9 mouse cellular contexts compared by ENCODE assay signal in genomic region chr5:75596211-75596610, GRCm38 (mm10). TPM values are rescaled to one million over a fixed set of nuclear protein-coding genes. Genes with fewer than 3 reads are reported as not detected.
DNase-seq lines count a peak whose midpoint lies in the region; ATAC-seq and TF ChIP-seq lines count a peak whose summit lies in the region.
"Had no signal": no experiment of that assay in that cellular context is flagged by ENCODE, and none has a peak within 500 bp of the region (broad histone marks: within the 10 kb centered on the region; RNA-seq: fewer than 3 reads in every experiment).

No protein-coding gene starts in this region.

- peak; percentile 21; the same call in 1 of the 2 replicates for ATAC-seq in liver, postnatal 0 days
- no peak for ATAC-seq in liver, embryonic 11.5 days (replicated peaks; ENCODE audit: low FRiP score)
- peak; percentile 31; the same call in 1 of the 2 replicates for ATAC-seq in heart, embryonic 14.5 days (ENCODE audit: insufficient number of reproducible peaks, insufficient read depth, low FRiP score, low read depth)

- no peak overlapping the region for H3K9ac ChIP-seq in liver, postnatal 0 days (replicated peaks)
- no peak overlapping the region for H3K9ac ChIP-seq in liver, embryonic 11.5 days (ENCODE audit: low read depth, low read length)
- peak overlapping the region; percentile 38; the same call in 1 of the 2 replicates for H3K9ac ChIP-seq in heart, embryonic 14.5 days (ENCODE audit: low read length)

- H3K9me3 ChIP-seq in liver, postnatal 0 days (ENCODE audit: low read length): no peaks in the 10 kb centered on the region
- H3K9me3 ChIP-seq in liver, embryonic 11.5 days (ENCODE audit: control insufficient read depth, low read length): no peaks in the 10 kb centered on the region
- no peaks in the 10 kb centered on the region for H3K9me3 ChIP-seq in heart, embryonic 14.5 days (ENCODE audit: control insufficient read depth, low read length)

- no peaks in the 10 kb centered on the region for H3K27me3 ChIP-seq in liver, postnatal 0 days (ENCODE audit: insufficient read depth, low read length)
- H3K27me3 ChIP-seq in liver, embryonic 11.5 days (replicated peaks; ENCODE audit: control insufficient read depth, insufficient read depth, low read length): no peaks in the 10 kb centered on the region
- H3K27me3 ChIP-seq in heart, embryonic 14.5 days (ENCODE audit: control insufficient read depth, insufficient read depth, low read length): no peaks in the 10 kb centered on the region

- no peak for TF ChIP-seq CTCF in liver, postnatal 0 days (IDR thresholded peaks at IDR 0.05; ENCODE audit: low read depth)

- no peaks in the 10 kb centered on the region for H3K36me3 ChIP-seq in liver, postnatal 0 days (replicated peaks; ENCODE audit: insufficient read depth, low read length)
- no peaks in the 10 kb centered on the region for H3K36me3 ChIP-seq in liver, embryonic 11.5 days (ENCODE audit: control insufficient read depth, insufficient read depth, low read length)
- no peaks in the 10 kb centered on the region for H3K36me3 ChIP-seq in heart, embryonic 14.5 days (ENCODE audit: control insufficient read depth, insufficient read depth, low read length)

- DNase-seq in liver, postnatal 0 days: no peak
- no peak for DNase-seq in liver, embryonic 11.5 days (ENCODE audit: low spot score)
- peak; percentile 37 to 68 for DNase-seq in kidney, postnatal 36 days
- DNase-seq in testis, postnatal 10 days (ENCODE audit: low spot score): peak; percentile 47
- DNase-seq in urinary bladder, adult 18-20 months (ENCODE audit: low spot score in 2 of 2): no peak
- no peak for DNase-seq in right cerebral cortex, postnatal 4 days
- DNase-seq in left cerebral cortex, adult 11 months (ENCODE audit: low spot score): no peak
- DNase-seq: left cerebral cortex, postnatal 4 days had no signal

- H3K4me3 ChIP-seq in liver, postnatal 0 days (ENCODE audit: low read depth, low read length): no peak overlapping the region
- no peak overlapping the region for H3K4me3 ChIP-seq in liver, embryonic 11.5 days (ENCODE audit: low read depth, low read length)
- H3K4me3 ChIP-seq in heart, embryonic 14.5 days (ENCODE audit: control insufficient read depth in 1 of 2, insufficient read depth in 1 of 2, low read depth in 1 of 2, low read length in 2 of 2): no peak overlapping the region

- H3K4me1 ChIP-seq in liver, postnatal 0 days (ENCODE audit: insufficient read depth): 0 out of 2 replicates have a peak, but pooled peaks cover 3% of the 10 kb centered on the region
- H3K4me1 ChIP-seq in liver, embryonic 11.5 days (replicated peaks; ENCODE audit: control insufficient read depth, insufficient read depth, low read length): peaks cover 34% of the 10 kb centered on the region
- peaks cover 11 to 22% of the 10 kb centered on the region in 2 experiments for H3K4me1 ChIP-seq in heart, embryonic 14.5 days (ENCODE audit: control insufficient read depth in 2 of 2, insufficient read depth in 2 of 2, low read length in 2 of 2)

- 63% methylated on average over 14 of the region's 14 CpGs for WGBS in liver, postnatal 0 days (ENCODE audit: insufficient replicate concordance)
- 55% methylated on average over 14 of the region's 14 CpGs for WGBS in liver, embryonic 11.5 days
- 17% methylated on average over 14 of the region's 14 CpGs for WGBS in heart, embryonic 14.5 days

- H3K4me2 ChIP-seq in liver, postnatal 0 days (ENCODE audit: low read depth, low read length): no peak overlapping the region
- H3K4me2 ChIP-seq in liver, embryonic 11.5 days: no peak overlapping the region
- H3K4me2 ChIP-seq in heart, embryonic 14.5 days (ENCODE audit: low read length): peak overlapping the region; percentile 43

- TF ChIP-seq EP300 in liver, postnatal 0 days (IDR thresholded peaks at IDR 0.05; ENCODE audit: low read depth): no peak

- H3K27ac ChIP-seq in liver, postnatal 0 days (ENCODE audit: low read depth): no peak overlapping the region
- H3K27ac ChIP-seq in liver, embryonic 11.5 days (ENCODE audit: low read depth, low read length): no peak overlapping the region
- H3K27ac ChIP-seq in heart, embryonic 14.5 days (replicated peaks in 1 of 2; ENCODE audit: control insufficient read depth in 1 of 2, insufficient read depth in 1 of 2, low read depth in 2 of 2, low read length in 2 of 2): peak overlapping the region in 1 of 2 experiments; percentile 53; a peak in 1 of 4 replicates

RNA-seq across cellular contexts. Expression of gene Kit, which starts 21.5 kb away (rescaled TPM):
- 6.5 and 6.8 TPM in 2 replicates for polyA plus RNA-seq in liver, postnatal 0 days (2015; fragmentation: Nextera tagmentation; extraction: Ambion mirVana)
- polyA plus RNA-seq in liver, embryonic 11.5 days (2014; fragmentation: Nextera tagmentation; extraction: Ambion mirVana): 54.8 and 65.0 TPM in 2 replicates
- 13.1 TPM in 2 replicates for polyA plus RNA-seq in heart, embryonic 14.5 days (2014; fragmentation: Nextera tagmentation; extraction: Ambion mirVana)

Comparison
In these comparisons a context has a peak if more than half of its experiments do, and no peak if none do; other contexts are left out.
1. DNase-seq: peak in kidney, postnatal 36 days (2 of 2) and testis, postnatal 10 days (single experiment); none in liver, postnatal 0 days (single experiment), liver, embryonic 11.5 days (single experiment), urinary bladder, adult 18-20 months (0 of 2), right cerebral cortex, postnatal 4 days (single experiment) and left cerebral cortex, adult 11 months (single experiment).